29 mouse cellular contexts compared by ENCODE assay signal in the genomic region with DNA sequence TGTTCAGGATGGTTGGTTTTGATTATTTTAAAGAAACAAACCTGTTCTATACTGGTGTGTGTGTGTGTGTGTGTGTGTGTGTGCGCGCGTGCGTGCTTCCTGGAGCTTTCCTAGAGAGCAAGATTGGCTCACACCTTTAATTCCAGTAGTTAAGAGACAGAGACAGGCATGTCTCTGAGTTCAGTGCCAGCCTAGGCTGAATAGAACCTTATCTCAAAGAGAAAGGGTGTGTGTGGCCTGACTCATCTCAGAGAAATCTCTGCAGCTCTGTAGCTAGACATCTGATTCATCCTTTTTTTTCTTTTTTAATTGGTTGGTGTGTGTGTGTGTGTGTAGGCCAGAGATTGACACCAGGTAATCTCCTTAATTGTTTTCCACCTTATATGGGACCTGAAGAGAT. TPM values are rescaled to one million over a fixed set of nuclear protein-coding genes. Genes with fewer than 3 reads are reported as not detected.
DNase-seq lines count a peak whose midpoint lies in the region; TF ChIP-seq lines count a peak whose summit lies in the region.
"Had no signal": no experiment of that assay in that cellular context is flagged by ENCODE, and none has a peak within 500 bp of the region (broad histone marks: within the 10 kb centered on the region; RNA-seq: fewer than 3 reads in every experiment).

No protein-coding gene starts in this region.

- no peak overlapping the region for H3K27ac ChIP-seq in MEL (ENCODE audit: control insufficient read depth, low read depth, low read length)
- H3K27ac ChIP-seq in cerebellum, adult 2 months (ENCODE audit: insufficient read depth, low read length) = no peak overlapping the region
- H3K27ac ChIP-seq: embryonic facial prominence, embryonic 10.5 days; embryonic facial prominence, embryonic 13.5 days; forebrain, embryonic 12.5 days; forebrain, embryonic 15.5 days; heart, embryonic 15.5 days; hindbrain, embryonic 10.5 days; hindbrain, embryonic 13.5 days; intestine, embryonic 15.5 days had no signal

- H3K27me3 ChIP-seq in MEL (ENCODE audit: control insufficient read depth in 1 of 2, insufficient read depth in 2 of 2, low read length in 2 of 2) = peaks cover 11 to 24% of the 10 kb centered on the region in 2 experiments
- H3K27me3 ChIP-seq in cerebellum, adult 2 months (ENCODE audit: control insufficient read depth, insufficient read depth, low read length) = no peaks in the 10 kb centered on the region

- WGBS in cerebellum, adult 2 months = 93% methylated on average over 4 of the region's 4 CpGs

- TF ChIP-seq POLR2A in MEL (IDR thresholded peaks at IDR 0.05; ENCODE audit: control insufficient read depth in 1 of 2, insufficient read depth in 1 of 2, low read depth in 1 of 2, low read length in 2 of 2, poor library complexity in 1 of 2) = no peak
- TF ChIP-seq POLR2A in cerebellum, adult 2 months (IDR thresholded peaks at IDR 0.05; ENCODE audit: borderline replicate concordance, insufficient read depth, low read length) = no peak

- H3K9ac ChIP-seq in MEL (ENCODE audit: control insufficient read depth, low read depth, low read length, poor library complexity, severe bottlenecking) = no peak overlapping the region
- H3K9ac ChIP-seq: embryonic facial prominence, embryonic 13.5 days; forebrain, embryonic 12.5 days; forebrain, embryonic 15.5 days; heart, embryonic 12.5 days; heart, embryonic 15.5 days; hindbrain, embryonic 13.5 days; intestine, embryonic 15.5 days had no signal

- no peak for TF ChIP-seq EP300 in MEL (IDR thresholded peaks at IDR 0.05; ENCODE audit: low read depth in 1 of 2, low read length in 2 of 2)

- no peak for TF ChIP-seq RAD21 in MEL (IDR thresholded peaks at IDR 0.05; ENCODE audit: low read depth, low read length)

- H3K36me3 ChIP-seq in MEL (ENCODE audit: control insufficient read depth in 1 of 2, insufficient read depth in 2 of 2, low read length in 2 of 2) = no peaks in the 10 kb centered on the region
- H3K36me3 ChIP-seq: embryonic facial prominence, embryonic 10.5 days; embryonic facial prominence, embryonic 13.5 days; forebrain, embryonic 12.5 days; forebrain, embryonic 15.5 days; heart, embryonic 12.5 days; heart, embryonic 15.5 days; hindbrain, embryonic 10.5 days; hindbrain, embryonic 13.5 days; intestine, embryonic 15.5 days had no signal

- no peaks in the 10 kb centered on the region for H3K9me3 ChIP-seq in MEL (replicated peaks; ENCODE audit: insufficient read depth, low read length)
- H3K9me3 ChIP-seq: embryonic facial prominence, embryonic 10.5 days; embryonic facial prominence, embryonic 13.5 days; forebrain, embryonic 12.5 days; forebrain, embryonic 15.5 days; heart, embryonic 15.5 days; hindbrain, embryonic 10.5 days; hindbrain, embryonic 13.5 days; intestine, embryonic 15.5 days had no signal

- H3K4me3 ChIP-seq in MEL (ENCODE audit: control insufficient read depth in 1 of 2, insufficient read depth in 1 of 2, low read depth in 2 of 2, low read length in 2 of 2) = no peak overlapping the region
- H3K4me3 ChIP-seq in cerebellum, adult 2 months (replicated peaks; ENCODE audit: insufficient read depth, low read depth, low read length) = no peak overlapping the region
- H3K4me3 ChIP-seq: embryonic facial prominence, embryonic 10.5 days; embryonic facial prominence, embryonic 13.5 days; erythroblast, embryonic 14.5 days; forebrain, embryonic 12.5 days; forebrain, embryonic 15.5 days; heart, embryonic 12.5 days; heart, embryonic 15.5 days; hindbrain, embryonic 10.5 days; hindbrain, embryonic 13.5 days; intestine, embryonic 15.5 days had no signal

- DNase-seq in 3134 (ENCODE audit: extremely low read depth, insufficient read length, low spot score) (peak; percentile 14), MEL (ENCODE audit: low read depth, low spot score) (no peak)
- DNase-seq in brain, adult 2 months (ENCODE audit: low read depth, low spot score) = peak; percentile 17
- DNase-seq in cerebellum, adult 2 months = no peak
- DNase-seq in thymus, postnatal 10 days (ENCODE audit: low spot score in 2 of 2) = no peak
- DNase-seq in layer of hippocampus, postnatal 14 days (ENCODE audit: low spot score in 2 of 2) = no peak
- DNase-seq: adrenal gland, adult 8-10 months; adrenal gland, postnatal 25 days; cerebellum, adult 18-20 months; cerebellum, postnatal 10 days; cerebellum, postnatal 36 days; embryo, embryonic 11 days; gastrocnemius, postnatal 10 days; gastrocnemius, postnatal 36 days; heart, postnatal 10 days; heart, postnatal 36 days; kidney, adult 11 months had no signal

- no peaks in the 10 kb centered on the region for H3K79me2 ChIP-seq in MEL (ENCODE audit: control insufficient read depth, insufficient read depth, low read length, poor library complexity)

- H3K4me1 ChIP-seq in MEL (ENCODE audit: control insufficient read depth in 1 of 2, insufficient read depth in 2 of 2, low read length in 2 of 2) = no peaks in the 10 kb centered on the region
- H3K4me1 ChIP-seq in cerebellum, adult 2 months (ENCODE audit: control insufficient read depth, insufficient read depth, low read length) = no peaks in the 10 kb centered on the region
- H3K4me1 ChIP-seq: forebrain, embryonic 15.5 days had no signal

- TF ChIP-seq CTCF in MEL (IDR thresholded peaks at IDR 0.05 in 2 of 3, conservative IDR thresholded peaks at IDR 0.05 in 1 of 3; ENCODE audit: control insufficient read depth in 1 of 3, insufficient read depth in 1 of 3, low read depth in 2 of 3, low read length in 3 of 3, poor library complexity in 1 of 3, severe bottlenecking in 1 of 3) = no peak
- no peak for TF ChIP-seq CTCF in cerebellum, adult 2 months (IDR thresholded peaks at IDR 0.05; ENCODE audit: borderline replicate concordance, insufficient read depth, low read depth, low read length)

TF ChIP-seq in MEL, 35 proteins besides CTCF, POLR2A, EP300 and RAD21:
- TF ChIP-seq TBP (IDR thresholded peaks at IDR 0.05; ENCODE audit: low read depth, low read length) (no peak), GATA1 (IDR thresholded peaks at IDR 0.05; ENCODE audit: low read depth, low read length) (peak; percentile 19; the same call in 1 of the 2 replicates), TCF12 (IDR thresholded peaks at IDR 0.05; ENCODE audit: low read depth, low read length) (no peak), ZMIZ1 (IDR thresholded peaks at IDR 0.05; ENCODE audit: low read depth, low read length) (no peak), RCOR1 (IDR thresholded peaks at IDR 0.05; ENCODE audit: low read depth, low read length) (peak; percentile 64; the same call in 1 of the 2 replicates)

RNA-seq across cellular contexts. Expression of gene Alox12, which starts 3.9 kb away (rescaled TPM):
- total RNA-seq in MEL (2012; rRNA removed) = not detected in 2 replicates
- polyA plus RNA-seq in MEL (2012; ENCODE audit: insufficient read depth in 1 of 2, insufficient read length in 2 of 2, low read depth in 1 of 2, low replicate concordance in 2 of 2, missing spikeins in 1 of 2) = under 1 TPM in 1 of 2 experiments, not detected in 1; 0.03 TPM
- polyA plus RNA-seq in cerebellum, adult 2 months (2012; rRNA removed) = 1.1 and 1.2 TPM in 2 replicates
- under 1 TPM in 1 of 2 experiments, not detected in 1; 0.48 TPM for total RNA-seq in layer of hippocampus, postnatal 14 days (2021)
- total RNA-seq: granulocyte monocyte progenitor cell, adult 5-6 weeks had no signal
- polyA plus RNA-seq: activated CD4-positive, CD25-positive, alpha-beta regulatory T cell, adult 4 months had no signal

RNA-seq across cellular contexts. Expression of gene Rnasek, which starts 19.4 kb away (rescaled TPM):
- 46.8 and 56.2 TPM in 2 replicates for total RNA-seq in MEL (2012; rRNA removed)
- polyA plus RNA-seq in MEL (2012; ENCODE audit: insufficient read depth in 1 of 2, insufficient read length in 2 of 2, low read depth in 1 of 2, low replicate concordance in 2 of 2, missing spikeins in 1 of 2) = 100 to 1,000 TPM in 1 of 2 experiments, not detected in 1; 179 TPM
- polyA plus RNA-seq in cerebellum, adult 2 months (2012; rRNA removed) = 359 TPM in 2 replicates
- total RNA-seq in layer of hippocampus, postnatal 14 days (2021) = 100 to 1,000 TPM; 280 to 324 TPM

RNA-seq across cellular contexts. Expression of gene Gm21988, which starts 19.4 kb away (rescaled TPM):
- 2.3 and 3.7 TPM in 2 replicates for total RNA-seq in MEL (2012; rRNA removed)
- 1 to 10 TPM in 1 of 2 experiments, not detected in 1; 4.1 TPM for polyA plus RNA-seq in MEL (2012; ENCODE audit: insufficient read depth in 1 of 2, insufficient read length in 2 of 2, low read depth in 1 of 2, low replicate concordance in 2 of 2, missing spikeins in 1 of 2)
- 9.7 and 10.3 TPM in 2 replicates for polyA plus RNA-seq in cerebellum, adult 2 months (2012; rRNA removed)
- 1 to 10 TPM; 7.2 to 7.9 TPM for total RNA-seq in layer of hippocampus, postnatal 14 days (2021)

RNA-seq across cellular contexts. Expression of gene 0610010K14Rik, which starts 21.3 kb away (rescaled TPM):
- total RNA-seq in MEL (2012; rRNA removed) = 60.4 and 61.8 TPM in 2 replicates
- polyA plus RNA-seq in MEL (2012; ENCODE audit: insufficient read depth in 1 of 2, insufficient read length in 2 of 2, low read depth in 1 of 2, low replicate concordance in 2 of 2, missing spikeins in 1 of 2) = 100 to 1,000 TPM in 1 of 2 experiments, not detected in 1; 189 TPM
- polyA plus RNA-seq in cerebellum, adult 2 months (2012; rRNA removed) = 94.0 and 96.5 TPM in 2 replicates
- 10 to 100 TPM; 42.3 to 47.7 TPM for total RNA-seq in layer of hippocampus, postnatal 14 days (2021)

RNA-seq across cellular contexts. Expression of gene Bcl6b, which starts 29.4 kb away (rescaled TPM):
- not detected in 2 replicates for total RNA-seq in MEL (2012; rRNA removed)
- not detected for polyA plus RNA-seq in MEL (2012; ENCODE audit: insufficient read depth in 1 of 2, insufficient read length in 2 of 2, low read depth in 1 of 2, low replicate concordance in 2 of 2, missing spikeins in 1 of 2)
- 1.1 and 1.4 TPM in 2 replicates for polyA plus RNA-seq in cerebellum, adult 2 months (2012; rRNA removed)
- 1 to 10 TPM; 2.7 to 2.9 TPM for total RNA-seq in layer of hippocampus, postnatal 14 days (2021)
- total RNA-seq: granulocyte monocyte progenitor cell, adult 5-6 weeks had no signal

Comparison
In these comparisons a context has a peak if more than half of its experiments do, and no peak if none do; other contexts are left out.
1. DNase-seq: peak in 3134 (single experiment) and brain, adult 2 months (single experiment); none in MEL (single experiment), cerebellum, adult 2 months (0 of 2), thymus, postnatal 10 days (0 of 2) and layer of hippocampus, postnatal 14 days (0 of 2).